Mouse (Mus musculus): Measurements from ENCODE around the gene Dpp3. TPM values are rescaled to one million over a fixed set of nuclear protein-coding genes. Genes with fewer than 3 reads are reported as not detected.

Dpp3 gene
- polyA plus RNA-seq, 1 experiment from 2014 or later: 194 TPM

- Histone ChIP-seq H3K27me3 (replicated peaks; ENCODE audit: low read depth, poor library complexity, severe bottlenecking) (no peaks in the 10 kb centered on the region), H3K4me3 (no peak overlapping the region), H3K27ac (replicated peaks) (no peak overlapping the region), H3K36me3 (replicated peaks) (peaks cover 100% of the 10 kb centered on the region), H3K9me3 (no peaks in the 10 kb centered on the region), H3K4me1 (no peaks in the 10 kb centered on the region)
- WGBS: 83% methylated on average over 6 of the region's 6 CpGs
- no peak for DNase-seq (ENCODE audit: low spot score)
These were observed 8.4 kb downstream of the Dpp3 start for GRCm38 (mm10) chr19:4919652-4920051.

DNA sequence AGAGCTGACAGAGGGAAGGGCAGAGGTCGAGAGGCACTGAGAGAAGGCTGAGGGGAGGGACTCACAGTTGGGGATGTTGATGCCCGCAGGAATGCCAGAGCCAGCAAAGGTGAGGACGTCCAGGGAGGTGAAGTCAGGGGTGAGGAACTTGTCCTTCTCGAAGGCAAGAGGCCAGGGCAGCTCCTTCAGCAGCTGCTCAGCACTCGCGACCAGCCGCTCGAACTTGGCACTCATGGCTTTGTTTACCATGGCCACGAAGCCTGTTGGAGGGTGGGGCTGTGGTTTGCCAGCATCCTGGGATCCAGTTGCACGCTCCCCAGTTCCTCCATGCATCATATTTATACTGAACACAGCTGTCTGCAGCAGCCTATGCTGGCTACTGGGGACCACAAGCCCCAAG is 11.3 kb downstream of the Dpp3 start:
- WGBS: 87% methylated on average over 10 of the region's 10 CpGs
- Histone ChIP-seq H3K36me3 (replicated peaks) (peaks cover 100% of the 10 kb centered on the region), H3K27ac (replicated peaks) (no peak overlapping the region), H3K4me3 (no peak overlapping the region), H3K4me1 (no peaks in the 10 kb centered on the region), H3K27me3 (replicated peaks; ENCODE audit: low read depth, poor library complexity, severe bottlenecking) (no peaks in the 10 kb centered on the region), H3K9me3 (no peaks in the 10 kb centered on the region)
- no peak for DNase-seq (ENCODE audit: low spot score)

- Histone ChIP-seq H3K4me3 (no peak overlapping the region), H3K27ac (replicated peaks) (no peak overlapping the region), H3K4me1 (no peaks in the 10 kb centered on the region), H3K9me3 (no peaks in the 10 kb centered on the region), H3K36me3 (replicated peaks) (peaks cover 100% of the 10 kb centered on the region), H3K27me3 (replicated peaks; ENCODE audit: low read depth, poor library complexity, severe bottlenecking) (no peaks in the 10 kb centered on the region)
- WGBS: 89% methylated on average over 15 of the region's 15 CpGs
- DNase-seq (ENCODE audit: low spot score): no peak
These were observed 12.0 kb downstream of the Dpp3 start for GRCm38 (mm10) chr19:4915924-4916603.

GRCm38 (mm10) chr19:4909376-4909775 is 18.7 kb downstream of the Dpp3 start:
- WGBS: 93% methylated on average over 7 of the region's 7 CpGs
- Histone ChIP-seq H3K4me3 (no peak overlapping the region), H3K27ac (replicated peaks) (no peak overlapping the region), H3K36me3 (replicated peaks) (peaks cover 74% of the 10 kb centered on the region), H3K4me1 (peaks cover 11% of the 10 kb centered on the region), H3K9me3 (0 out of 2 replicates have a peak, but pooled peaks cover 2% of the 10 kb centered on the region), H3K27me3 (replicated peaks; ENCODE audit: low read depth, poor library complexity, severe bottlenecking) (no peaks in the 10 kb centered on the region)
- no peak for DNase-seq (ENCODE audit: low spot score)

- H3K4me3 ChIP-seq: no peak overlapping the region
- H3K27ac ChIP-seq (replicated peaks): no peak overlapping the region
- no peaks in the 10 kb centered on the region for H3K27me3 ChIP-seq (replicated peaks; ENCODE audit: low read depth, poor library complexity, severe bottlenecking)
- DNase-seq (ENCODE audit: low spot score): peak; percentile 51
- H3K9me3 ChIP-seq: 0 out of 2 replicates have a peak, but pooled peaks cover 2% of the 10 kb centered on the region
- H3K36me3 ChIP-seq (replicated peaks): peaks cover 69% of the 10 kb centered on the region
- H3K4me1 ChIP-seq: peaks cover 11% of the 10 kb centered on the region
- WGBS: 87% methylated on average over 4 of the region's 4 CpGs
These were observed 20.0 kb downstream of the Dpp3 start for GRCm38 (mm10) chr19:4908107-4908506.

GRCm38 (mm10) chr19:4905979-4906794 is 21.9 kb downstream of the Dpp3 start, which contains the start of gene Bbs1:
TSS of gene Bbs1 (minus strand) at chr19:4906628.
- Histone ChIP-seq H3K4me3 (peak within 1 kb of the TSS; percentile 78), H3K27me3 (replicated peaks; ENCODE audit: low read depth, poor library complexity, severe bottlenecking) (no peaks in the 10 kb centered on the region), H3K27ac (replicated peaks) (peak within 1 kb of the TSS; percentile 77), H3K36me3 (replicated peaks) (peaks cover 60% of the 10 kb centered on the region), H3K4me1 (peaks cover 11% of the 10 kb centered on the region), H3K9me3 (0 out of 2 replicates have a peak, but pooled peaks cover 2% of the 10 kb centered on the region)
- WGBS: 10% methylated on average over 31 of the region's 31 CpGs
- peak; percentile 86 for DNase-seq (ENCODE audit: low spot score)

- Histone ChIP-seq H3K27me3 (replicated peaks; ENCODE audit: low read depth, poor library complexity, severe bottlenecking) (no peaks in the 10 kb centered on the region), H3K36me3 (replicated peaks) (peaks cover 37% of the 10 kb centered on the region), H3K9me3 (no peaks in the 10 kb centered on the region), H3K27ac (replicated peaks) (no peak overlapping the region), H3K4me1 (peaks cover 5% of the 10 kb centered on the region), H3K4me3 (no peak overlapping the region)
- no peak for DNase-seq (ENCODE audit: low spot score)
- WGBS: 83% methylated on average over 3 of the region's 3 CpGs
These were observed 28.2 kb downstream of the Dpp3 start for GRCm38 (mm10) chr19:4899888-4900287.

- no peaks in the 10 kb centered on the region for H3K9me3 ChIP-seq
- WGBS: 73% methylated on average over 9 of the region's 9 CpGs
- H3K27ac ChIP-seq (replicated peaks): no peak overlapping the region
- no peak overlapping the region for H3K4me3 ChIP-seq
- peaks cover 37% of the 10 kb centered on the region for H3K36me3 ChIP-seq (replicated peaks)
- H3K27me3 ChIP-seq (replicated peaks; ENCODE audit: low read depth, poor library complexity, severe bottlenecking): no peaks in the 10 kb centered on the region
- DNase-seq (ENCODE audit: low spot score): no peak
- H3K4me1 ChIP-seq: peaks cover 5% of the 10 kb centered on the region
These were observed 29.1 kb downstream of the Dpp3 start for GRCm38 (mm10) chr19:4898972-4899371.

DNA sequence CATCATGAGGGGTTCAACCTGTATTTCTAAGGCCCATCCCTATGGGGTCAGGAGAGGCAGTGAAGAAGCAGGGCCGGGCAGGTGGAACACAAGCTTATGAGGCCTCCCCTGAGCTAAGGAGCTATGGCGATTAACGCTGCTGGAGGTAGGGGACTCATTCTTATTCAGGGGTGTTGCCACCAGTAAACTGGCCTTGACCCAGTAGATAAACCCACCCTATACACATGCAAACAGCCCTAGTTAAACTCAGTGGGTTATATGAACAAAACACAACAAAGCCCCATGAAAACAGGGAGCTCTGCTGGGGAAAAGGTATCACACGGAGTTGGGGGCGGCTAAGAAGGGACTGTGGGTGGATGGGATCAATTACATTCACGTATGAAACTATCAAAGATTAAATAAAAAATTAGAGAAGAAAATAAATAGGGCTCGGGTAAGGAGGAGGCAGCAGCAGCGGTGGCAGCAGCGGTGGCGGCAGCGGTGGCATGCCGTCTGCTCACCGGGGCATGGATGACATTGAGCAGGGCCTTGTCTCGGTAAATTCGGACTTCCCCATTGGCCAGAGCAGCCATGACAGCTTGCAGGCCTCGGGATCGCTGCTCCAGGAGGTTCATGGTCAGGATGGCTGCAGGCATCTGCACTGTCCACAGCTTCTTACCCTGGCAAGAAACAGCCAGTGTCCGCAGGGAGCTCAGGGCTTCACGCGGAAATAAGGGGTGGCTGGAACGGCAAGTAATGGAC is 31.1 kb downstream of the Dpp3 start:
- peaks cover 29% of the 10 kb centered on the region for H3K36me3 ChIP-seq (replicated peaks)
- 0 out of 2 replicates have a peak overlapping the region, but pooled peaks have one; percentile 16 for H3K4me3 ChIP-seq
- WGBS: 51% methylated on average over 21 of the region's 21 CpGs
- H3K27ac ChIP-seq (replicated peaks): no peak overlapping the region
- no peaks in the 10 kb centered on the region for H3K9me3 ChIP-seq
- no peaks in the 10 kb centered on the region for H3K27me3 ChIP-seq (replicated peaks; ENCODE audit: low read depth, poor library complexity, severe bottlenecking)
- DNase-seq (ENCODE audit: low spot score): no peak
- H3K4me1 ChIP-seq: peaks cover 5% of the 10 kb centered on the region

DNA sequence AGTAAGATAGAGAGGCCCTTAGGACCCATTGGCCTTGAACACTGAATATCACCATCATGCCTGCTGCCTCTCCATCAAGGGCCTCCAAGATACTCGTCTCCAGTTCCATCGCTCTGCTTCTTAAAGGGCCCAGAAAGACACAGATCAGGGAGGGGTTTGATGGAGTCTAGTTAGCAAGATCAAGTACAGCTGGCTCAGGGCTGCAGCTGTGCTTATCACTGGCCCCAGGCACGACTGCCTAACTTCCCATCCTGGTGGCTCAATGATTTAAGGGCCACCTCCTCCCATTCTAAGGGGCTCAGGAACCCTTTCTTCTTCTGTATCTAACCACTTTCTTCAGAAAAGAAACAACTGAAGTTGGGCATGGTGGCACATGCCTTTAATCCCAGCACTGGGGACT is 36.3 kb downstream of the Dpp3 start:
- 85% methylated on average over 3 of the region's 3 CpGs for WGBS
- H3K4me3 ChIP-seq: no peak overlapping the region
- no peaks in the 10 kb centered on the region for H3K9me3 ChIP-seq
- peaks cover 41% of the 10 kb centered on the region for H3K36me3 ChIP-seq (replicated peaks)
- no peaks in the 10 kb centered on the region for H3K27me3 ChIP-seq (replicated peaks; ENCODE audit: low read depth, poor library complexity, severe bottlenecking)
- H3K27ac ChIP-seq (replicated peaks): no peak overlapping the region
- no peaks in the 10 kb centered on the region for H3K4me1 ChIP-seq
- no peak for DNase-seq (ENCODE audit: low spot score)

DNA sequence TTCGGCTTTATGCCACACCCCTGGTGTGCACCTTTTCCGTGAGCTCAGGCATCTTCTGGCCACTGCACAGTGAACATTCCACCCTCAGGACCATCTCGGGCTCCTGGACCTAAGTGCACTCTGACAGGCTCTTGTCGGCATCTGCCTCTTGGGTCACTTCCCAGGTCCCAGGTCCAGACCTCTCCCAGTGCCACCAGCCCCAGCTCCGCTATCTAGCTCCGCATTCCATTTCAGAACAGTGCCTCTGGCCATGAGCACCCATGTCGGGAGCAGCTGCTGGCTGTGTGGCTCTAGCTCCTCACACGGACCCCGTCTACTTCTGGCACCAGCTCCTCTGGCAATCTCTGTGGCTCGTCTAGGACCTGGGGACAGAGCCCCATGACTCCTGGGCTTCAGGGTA is 38.3 kb downstream of the Dpp3 start:
- Histone ChIP-seq H3K27ac (replicated peaks) (no peak overlapping the region), H3K4me1 (no peaks in the 10 kb centered on the region), H3K36me3 (replicated peaks) (peaks cover 37% of the 10 kb centered on the region), H3K27me3 (replicated peaks; ENCODE audit: low read depth, poor library complexity, severe bottlenecking) (no peaks in the 10 kb centered on the region), H3K9me3 (no peaks in the 10 kb centered on the region), H3K4me3 (no peak overlapping the region)
- DNase-seq (ENCODE audit: low spot score): no peak
- 87% methylated on average over 10 of the region's 10 CpGs for WGBS

- no peaks in the 10 kb centered on the region for H3K9me3 ChIP-seq
- no peaks in the 10 kb centered on the region for H3K27me3 ChIP-seq (replicated peaks; ENCODE audit: low read depth, poor library complexity, severe bottlenecking)
- 83% methylated on average over 4 of the region's 4 CpGs for WGBS
- no peak for DNase-seq (ENCODE audit: low spot score)
- peaks cover 13% of the 10 kb centered on the region for H3K4me1 ChIP-seq
- H3K4me3 ChIP-seq: no peak overlapping the region
- no peak overlapping the region for H3K27ac ChIP-seq (replicated peaks)
- peaks cover 4% of the 10 kb centered on the region; the same call in 1 of the 2 replicates for H3K36me3 ChIP-seq (replicated peaks)
These were observed 44.1 kb downstream of the Dpp3 start for GRCm38 (mm10) chr19:4883961-4884360.

Data from embryonic facial prominence, embryonic 10.5 days (tissue).